Mouse (Mus musculus) heart, embryonic 13.5 days (tissue): Measurements from ENCODE around the gene Cacnb3. TPM values are rescaled to one million over a fixed set of nuclear protein-coding genes. Genes with fewer than 3 reads are reported as not detected.

ENCODE experiments used
- ATAC-seq: fragments of 200-750 bp; cut with Nextera tagmentation; 2 replicates; pipeline ENCODE4 v1.8.0; 2017; ENCODE audit warnings: moderate TSS enrichment; ENCODE audit not compliant: insufficient number of reproducible peaks, low FRiP score, low TSS enrichment; ENCODE audit errors: extremely low read depth
- H3K27ac ChIP-seq: fragments of 300-500 bp; sonication (generic); replicated peaks from 2 replicates; pipeline ENCODE4 v1.5.1; 2015; ENCODE audit warnings: moderate library complexity, mild to moderate bottlenecking, inconsistent platforms
- H3K27me3 ChIP-seq: fragments of 300-500 bp; sonication (generic); replicated peaks from 2 replicates; pipeline ENCODE4 v1.6.1; 2015; ENCODE audit warnings: mild to moderate bottlenecking, inconsistent platforms
- H3K36me3 ChIP-seq: fragments of 300-500 bp; sonication (generic); 2 replicates; pipeline ENCODE4 v1.6.1; 2015; ENCODE audit warnings: mild to moderate bottlenecking, inconsistent platforms
- H3K4me1 ChIP-seq: fragments of 300-500 bp; sonication (generic); 2 replicates; pipeline ENCODE4 v1.6.1; 2015; ENCODE audit warnings: inconsistent platforms
- H3K4me2 ChIP-seq: fragments of 300-500 bp; sonication (generic); 2 replicates; pipeline ENCODE4 v1.6.1; 2015; ENCODE audit warnings: inconsistent platforms, mild to moderate bottlenecking, moderate library complexity
- H3K4me3 ChIP-seq: fragments of 300-500 bp; sonication (generic); 2 replicates; pipeline ENCODE4 v1.5.1; 2015; ENCODE audit warnings: moderate library complexity, mild to moderate bottlenecking, inconsistent platforms
- H3K9ac ChIP-seq: fragments of 300-500 bp; sonication (generic); 2 replicates; pipeline ENCODE4 v1.6.1; 2015; ENCODE audit warnings: inconsistent platforms, mild to moderate bottlenecking, moderate library complexity
- H3K9me3 ChIP-seq: fragments of 300-500 bp; sonication (generic); 2 replicates; pipeline ENCODE4 v1.6.1; 2016; ENCODE audit warnings: inconsistent platforms
- WGBS: fragments of 180-500 bp; shearing (Covaris S2); methylation state at CpG from one replicate; pipeline ENCODE4 v1.1.7; 2015; ENCODE audit warnings: mixed read lengths; 5-methylcytosine and 5-hydroxymethylcytosine counted together
- polyA plus RNA-seq: library from polyadenylated mRNA; unstranded; fragments of >200 nt; fragmentation: Nextera tagmentation; extraction: Ambion mirVana; gene quantifications from 2 replicates; pipeline ENCODE4 v1.2.1, GENCODE M21; 2015

The Cacnb3 gene
- polyA plus RNA-seq, 1 experiment from 2014 or later, result 10.8 TPM

DNA sequence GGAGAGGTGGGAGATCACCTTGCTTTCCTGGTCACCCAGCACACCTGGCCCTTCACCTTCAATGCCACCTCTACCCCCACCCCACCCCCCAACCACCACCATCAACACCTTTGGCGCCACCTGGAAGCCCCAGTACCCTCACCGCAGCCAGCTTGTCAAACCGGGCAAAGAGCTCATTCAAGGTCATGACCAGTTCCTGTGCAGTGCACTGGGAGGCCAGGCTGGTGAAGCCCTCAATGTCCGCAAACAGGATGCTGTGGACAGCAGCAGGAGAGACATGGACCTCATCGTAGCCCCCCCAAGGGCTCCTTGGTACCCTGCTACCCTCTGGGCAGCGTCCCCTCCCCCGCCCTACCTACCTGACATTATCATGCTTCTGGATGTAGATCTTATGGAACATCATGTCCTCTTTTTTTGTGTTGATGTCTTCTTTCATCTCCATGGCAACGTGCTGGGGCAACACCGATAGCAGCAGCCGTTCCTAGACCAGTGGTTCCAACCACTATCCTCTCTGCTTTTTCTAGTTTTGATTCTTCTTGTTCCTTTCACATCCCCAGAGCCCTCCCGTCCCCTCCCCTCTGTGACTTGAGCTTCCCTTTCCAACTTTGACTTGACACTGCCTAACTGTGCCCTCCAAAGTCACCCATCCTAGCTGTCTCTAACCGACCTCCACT lies 30.5 kb upstream of the Cacnb3 start:
- Histone ChIP-seq H3K4me1 (peaks cover 58% of the 10 kb centered on the region), H3K36me3 (peaks cover 92% of the 10 kb centered on the region), H3K27me3 (no peaks in the 10 kb centered on the region), H3K4me3 (no peak overlapping the region), H3K27ac (no peak overlapping the region), H3K4me2 (no peak overlapping the region), H3K9ac (peak overlapping the region; percentile 82), H3K9me3 (no peaks in the 10 kb centered on the region)
- 67% methylated on average over 12 of the region's 12 CpGs for WGBS
- ATAC-seq, result no peak

DNA sequence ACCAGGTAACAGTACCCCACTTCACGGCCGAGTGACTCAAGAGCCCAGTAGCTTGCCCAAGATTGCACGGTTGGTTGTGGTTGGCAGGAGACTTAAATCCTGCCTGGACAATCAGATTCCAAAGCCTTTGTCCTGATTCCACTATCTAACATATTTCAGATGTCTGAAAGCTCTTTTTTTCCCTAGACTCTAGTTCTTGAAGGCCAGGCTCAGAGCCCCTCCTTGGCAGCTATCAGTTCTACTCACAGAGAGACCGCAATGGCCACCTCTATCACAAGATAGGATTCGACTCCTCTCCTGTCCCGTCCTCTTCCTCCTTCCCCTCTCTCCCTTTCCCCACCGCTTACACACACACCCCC lies 28.8 kb upstream of the Cacnb3 start:
- Histone ChIP-seq H3K4me3 (peak overlapping the region; percentile 54), H3K4me1 (peaks cover 74% of the 10 kb centered on the region), H3K9me3 (no peaks in the 10 kb centered on the region), H3K27ac (peak overlapping the region; percentile 99), H3K9ac (peak overlapping the region; percentile 82), H3K36me3 (peaks cover 76% of the 10 kb centered on the region), H3K4me2 (peak overlapping the region; percentile 87), H3K27me3 (no peaks in the 10 kb centered on the region)
- peak; percentile 6; the same call in 1 of the 2 replicates for ATAC-seq
- WGBS, result 20% methylated on average over 7 of the region's 7 CpGs

DNA sequence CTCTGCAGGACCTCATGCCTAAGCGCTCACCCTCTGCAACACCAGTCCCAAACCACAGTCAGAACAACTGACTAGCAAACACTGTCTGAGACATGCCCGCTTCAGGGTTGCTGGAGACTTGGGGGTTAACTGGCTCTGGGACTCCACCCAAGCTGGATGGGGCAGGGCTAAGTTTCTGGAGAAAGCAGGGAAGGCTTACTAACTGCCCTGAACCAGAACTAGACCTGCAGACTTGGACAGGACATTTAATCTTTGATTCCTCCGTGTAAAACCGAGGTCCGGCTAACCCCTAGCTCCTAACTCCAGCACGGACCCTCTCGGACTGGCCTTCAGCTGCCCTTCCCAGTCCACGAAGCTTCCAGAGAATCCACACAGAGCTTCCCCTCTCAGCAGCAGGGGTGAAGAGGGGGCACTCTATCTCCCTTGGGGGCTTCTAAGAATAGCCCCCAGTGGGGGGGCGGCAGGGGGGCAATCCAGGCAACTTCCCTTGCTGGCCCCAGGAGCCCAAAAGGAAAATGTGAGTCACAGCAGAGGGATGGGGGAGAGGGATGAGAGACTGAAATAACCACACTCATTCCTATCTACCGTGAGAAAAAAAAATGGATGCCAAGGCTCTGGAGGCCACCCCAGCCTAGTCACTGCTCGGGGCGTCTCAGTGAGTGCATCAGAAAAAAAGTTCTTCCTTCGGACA lies 28.3 kb upstream of the Cacnb3 start:
- no peaks in the 10 kb centered on the region for H3K27me3 ChIP-seq
- H3K9me3 ChIP-seq, result no peaks in the 10 kb centered on the region
- peak overlapping the region; percentile 87 for H3K4me2 ChIP-seq
- H3K4me3 ChIP-seq, result peak overlapping the region; percentile 54
- H3K27ac ChIP-seq, result peak overlapping the region; percentile 99
- 10% methylated on average over 13 of the region's 13 CpGs for WGBS
- H3K9ac ChIP-seq, result peak overlapping the region; percentile 82
- H3K4me1 ChIP-seq, result peaks cover 79% of the 10 kb centered on the region
- H3K36me3 ChIP-seq, result peaks cover 71% of the 10 kb centered on the region
- ATAC-seq, result peak; percentile 38; the same call in 1 of the 2 replicates

- Histone ChIP-seq H3K9me3 (no peaks in the 10 kb centered on the region), H3K9ac (peak overlapping the region; percentile 82), H3K36me3 (peaks cover 65% of the 10 kb centered on the region), H3K27me3 (no peaks in the 10 kb centered on the region), H3K27ac (peak overlapping the region; percentile 99), H3K4me3 (peak overlapping the region; percentile 54), H3K4me2 (peak overlapping the region; percentile 87), H3K4me1 (peaks cover 86% of the 10 kb centered on the region)
- WGBS, result 11% methylated on average over 4 of the region's 4 CpGs
- 0 out of 2 replicates have a peak, but pooled peaks have one; percentile 1 for ATAC-seq
Observed at GRCm38 (mm10) chr15:98602921-98603458, 27.6 kb upstream of the Cacnb3 start.

DNA sequence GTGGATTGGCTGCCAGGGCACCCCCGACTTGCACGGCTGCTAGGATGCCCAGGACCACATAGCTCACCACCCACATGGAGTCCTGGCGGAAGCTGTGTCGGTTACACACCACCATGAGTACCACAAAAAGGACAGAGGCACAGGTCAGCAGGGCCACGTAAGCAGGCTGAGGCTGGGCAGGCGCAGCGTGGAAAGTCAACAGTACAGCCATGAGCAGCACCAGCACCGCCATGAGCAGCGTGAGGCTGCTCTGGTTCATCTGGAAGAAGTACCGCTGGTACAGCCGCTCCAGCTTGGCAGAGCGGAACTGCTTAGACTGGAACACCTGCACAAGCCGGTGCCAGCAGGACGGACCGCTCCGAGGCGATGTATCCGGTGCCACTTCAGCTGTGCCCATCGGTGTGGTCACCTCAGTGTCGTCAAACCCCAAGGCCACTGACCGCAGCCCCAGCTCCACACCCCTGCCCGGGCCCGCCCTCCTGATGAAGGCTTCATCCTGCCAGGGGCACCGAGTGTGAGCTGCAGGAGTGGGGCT lies 26.5 kb upstream of the Cacnb3 start:
- peak overlapping the region; percentile 87 for H3K4me2 ChIP-seq
- H3K4me1 ChIP-seq, result peaks cover 89% of the 10 kb centered on the region
- H3K27me3 ChIP-seq, result no peaks in the 10 kb centered on the region
- no peaks in the 10 kb centered on the region for H3K9me3 ChIP-seq
- H3K36me3 ChIP-seq, result peaks cover 54% of the 10 kb centered on the region
- peak overlapping the region; percentile 99 for H3K27ac ChIP-seq
- 79% methylated on average over 24 of the region's 24 CpGs for WGBS
- peak overlapping the region; percentile 94 for H3K4me3 ChIP-seq
- peak overlapping the region; percentile 82 for H3K9ac ChIP-seq
- no peak for ATAC-seq

DNA sequence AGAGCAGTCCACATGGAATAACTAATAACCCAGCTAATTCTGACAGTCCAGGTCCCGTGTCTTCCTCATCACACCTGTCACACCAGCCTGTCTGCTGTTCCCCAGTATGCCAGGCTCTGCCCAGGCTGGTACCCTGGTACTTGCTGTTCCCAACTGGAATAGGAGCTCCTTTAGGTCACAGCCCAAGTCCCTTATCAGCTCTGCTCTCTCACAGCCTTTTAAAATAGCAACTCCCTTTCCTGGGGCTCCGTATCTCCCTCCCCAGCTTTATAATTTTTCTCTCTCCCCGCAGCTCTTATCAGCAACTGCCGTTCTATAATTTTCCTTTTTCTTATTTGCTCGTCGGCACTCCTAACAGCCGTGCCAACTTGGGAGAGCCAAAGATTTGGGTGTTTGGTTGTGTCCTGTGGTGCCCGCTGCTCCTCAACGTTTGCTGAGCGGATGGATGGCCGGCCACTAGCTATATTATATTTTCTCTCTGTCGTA lies 24.5 kb upstream of the Cacnb3 start:
- H3K4me1 ChIP-seq, result peaks cover 79% of the 10 kb centered on the region
- WGBS, result 14% methylated on average over 12 of the region's 12 CpGs
- peak overlapping the region; percentile 87 for H3K4me2 ChIP-seq

GRCm38 (mm10) chr15:98606739-98607138 lies 23.9 kb upstream of the Cacnb3 start:
- peak overlapping the region; percentile 87 for H3K4me2 ChIP-seq
- no peaks in the 10 kb centered on the region for H3K27me3 ChIP-seq
- H3K9me3 ChIP-seq, result no peaks in the 10 kb centered on the region
- peaks cover 73% of the 10 kb centered on the region for H3K4me1 ChIP-seq
- H3K27ac ChIP-seq, result peak overlapping the region; percentile 99
- peaks cover 27% of the 10 kb centered on the region for H3K36me3 ChIP-seq
- H3K9ac ChIP-seq, result peak overlapping the region; percentile 96
- H3K4me3 ChIP-seq, result peak overlapping the region; percentile 94
- 24% methylated on average over 9 of the region's 9 CpGs for WGBS
- ATAC-seq, result no peak

More for the DNA sequence above, 24.5 kb upstream of the Cacnb3 start:
- Histone ChIP-seq H3K9me3 (no peaks in the 10 kb centered on the region), H3K4me3 (peak overlapping the region; percentile 94), H3K36me3 (peaks cover 34% of the 10 kb centered on the region), H3K27me3 (no peaks in the 10 kb centered on the region), H3K27ac (peak overlapping the region; percentile 99), H3K9ac (peak overlapping the region; percentile 96)
- ATAC-seq, result no peak

GRCm38 (mm10) chr15:98607557-98607956 lies 23.1 kb upstream of the Cacnb3 start:
- Histone ChIP-seq H3K27me3 (no peaks in the 10 kb centered on the region), H3K9ac (peak overlapping the region; percentile 96), H3K9me3 (no peaks in the 10 kb centered on the region), H3K4me2 (peak overlapping the region; percentile 87), H3K4me3 (peak overlapping the region; percentile 94), H3K36me3 (peaks cover 26% of the 10 kb centered on the region), H3K27ac (peak overlapping the region; percentile 99), H3K4me1 (peaks cover 65% of the 10 kb centered on the region)
- ATAC-seq, result peak; percentile 71
- under 1% methylated on average over 4 of the region's 4 CpGs for WGBS

DNA sequence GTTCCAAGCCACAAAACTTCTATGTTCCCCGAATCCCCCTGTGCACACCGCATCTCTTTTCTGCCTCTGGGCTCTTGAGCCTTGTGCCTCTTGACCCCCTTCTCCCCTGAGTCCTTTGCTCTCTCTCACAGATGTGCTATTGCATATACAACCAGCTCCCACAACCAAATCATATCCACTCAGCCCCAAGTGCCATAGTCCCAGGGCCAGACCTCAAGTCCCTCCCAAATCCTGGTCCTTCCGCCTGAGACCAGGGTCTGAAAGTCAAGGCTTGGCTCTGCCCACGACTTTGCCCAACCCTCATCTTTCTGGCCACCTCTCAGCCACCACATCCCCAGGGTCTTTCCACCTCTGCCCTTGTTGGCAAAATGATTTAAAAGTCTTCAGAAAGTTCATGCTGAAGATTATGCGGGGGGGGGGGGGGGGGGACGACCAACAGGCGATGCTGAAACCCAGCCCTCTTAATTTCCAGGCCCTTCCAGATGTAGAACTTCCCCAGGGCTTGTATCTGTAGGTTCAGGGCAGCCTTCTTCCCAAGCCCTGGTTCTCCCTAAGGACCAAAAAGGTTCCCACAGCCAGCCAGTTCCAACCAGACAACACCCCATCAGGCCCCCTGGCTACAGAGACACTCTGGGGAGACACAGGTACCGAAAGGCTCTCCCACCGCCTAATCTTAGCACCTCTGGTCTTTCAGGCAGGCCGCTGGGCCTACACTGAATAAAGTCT lies 22.4 kb upstream of the Cacnb3 start:
- H3K36me3 ChIP-seq, result peaks cover 20% of the 10 kb centered on the region
- no peaks in the 10 kb centered on the region for H3K27me3 ChIP-seq
- ATAC-seq, result no peak
- H3K4me1 ChIP-seq, result peaks cover 58% of the 10 kb centered on the region
- H3K4me2 ChIP-seq, result peak overlapping the region; percentile 87
- H3K9ac ChIP-seq, result peak overlapping the region; percentile 96
- H3K9me3 ChIP-seq, result no peaks in the 10 kb centered on the region
- H3K27ac ChIP-seq, result peak overlapping the region; percentile 99
- peak overlapping the region; percentile 94 for H3K4me3 ChIP-seq
- WGBS, result under 1% methylated on average over 10 of the region's 10 CpGs

GRCm38 (mm10) chr15:98608784-98609250 lies 21.8 kb upstream of the Cacnb3 start:
- peaks cover 14% of the 10 kb centered on the region for H3K36me3 ChIP-seq
- WGBS, result 2% methylated on average over 8 of the region's 26 CpGs
- ATAC-seq, result no peak
- H3K9ac ChIP-seq, result peak overlapping the region; percentile 96
- peak overlapping the region; percentile 94 for H3K4me3 ChIP-seq
- no peaks in the 10 kb centered on the region for H3K9me3 ChIP-seq
- peak overlapping the region; percentile 87 for H3K4me2 ChIP-seq
- no peaks in the 10 kb centered on the region for H3K27me3 ChIP-seq
- peaks cover 52% of the 10 kb centered on the region for H3K4me1 ChIP-seq
- peak overlapping the region; percentile 99 for H3K27ac ChIP-seq
